Mouse (Mus musculus) C2C12 (cell line): ENCODE results near the gene Armcx3.
A peak's percentile ranks its signal among the peaks of the same experiment; 100 is the strongest.

Experiments
- CTCF ChIP-seq: IDR thresholded peaks from one replicate; pipeline ENCODE4 v1.5.1; 2011; ENCODE audit not compliant: control insufficient read depth, insufficient read depth, insufficient read length
- MYOD1 ChIP-seq: IDR thresholded peaks from one replicate; pipeline ENCODE4 v1.6.1; 2011; ENCODE audit warnings: low read depth; ENCODE audit not compliant: control insufficient read depth, insufficient read length
- MYOG ChIP-seq: IDR thresholded peaks from one replicate; pipeline ENCODE4 v1.6.1; 2011; ENCODE audit not compliant: control insufficient read depth, insufficient read length; ENCODE audit errors: extremely low read depth

DNA sequence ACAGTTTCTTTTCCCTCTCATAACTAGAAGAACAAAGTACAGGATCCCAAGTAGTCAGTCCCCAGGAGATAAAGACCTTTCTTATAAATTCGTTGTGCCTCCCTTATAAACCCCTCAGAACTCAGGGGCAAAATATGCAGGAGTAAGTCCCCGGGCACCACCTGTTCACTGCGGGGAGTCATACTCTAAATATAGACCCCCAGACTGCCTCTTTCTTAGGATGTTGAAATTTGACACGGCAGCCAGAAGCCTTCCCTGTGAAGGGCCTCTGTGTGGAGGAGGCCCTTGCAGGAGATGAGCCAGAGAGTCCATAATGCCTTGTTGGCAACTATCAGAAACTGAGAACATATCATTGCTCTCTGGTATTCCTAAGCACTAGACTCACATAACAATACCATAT is 3.8 kb upstream of the Armcx3 start:
- TF ChIP-seq CTCF = no peak
- TF ChIP-seq MYOG = no peak
- TF ChIP-seq MYOD1 = peak; percentile 61
